17 mouse cellular contexts compared by ENCODE assay signal in genomic region chr8:95354606-95355005, GRCm38 (mm10). TPM values are rescaled to one million over a fixed set of nuclear protein-coding genes. Genes with fewer than 3 reads are reported as not detected.
DNase-seq lines count a peak whose midpoint lies in the region; ATAC-seq lines count a peak whose summit lies in the region.
"Had no signal": no experiment of that assay in that cellular context is flagged by ENCODE, and none has a peak within 500 bp of the region (broad histone marks: within the 10 kb centered on the region; RNA-seq: fewer than 3 reads in every experiment).

No protein-coding gene starts in this region.

- DNase-seq in heart, adult 18-20 months, result no peak
- DNase-seq in midbrain, embryonic 14.5 days, result no peak
- no peak for DNase-seq in midbrain, embryonic 10.5 days (ENCODE audit: low spot score)
- peak; percentile 58 for DNase-seq in lung, postnatal 25 days (ENCODE audit: low spot score)
- no peak for DNase-seq in right cerebral cortex, postnatal 14 days
- DNase-seq: cerebellum, postnatal 36 days; gastrocnemius, postnatal 25 days; kidney, adult 8-10 months; left cerebral cortex, postnatal 4 days; thymus, postnatal 25 days had no signal

- no peaks in the 10 kb centered on the region for H3K27me3 ChIP-seq in heart, embryonic 13.5 days (replicated peaks)
- no peaks in the 10 kb centered on the region for H3K27me3 ChIP-seq in midbrain, embryonic 14.5 days (ENCODE audit: control insufficient read depth, insufficient read depth, low read length)
- peaks cover 42% of the 10 kb centered on the region for H3K27me3 ChIP-seq in midbrain, embryonic 10.5 days (ENCODE audit: low read depth, poor library complexity, severe bottlenecking)

- peaks cover 15% of the 10 kb centered on the region for H3K36me3 ChIP-seq in heart, embryonic 13.5 days
- H3K36me3 ChIP-seq in midbrain, embryonic 14.5 days (ENCODE audit: control insufficient read depth, insufficient read depth, low read length), result no peaks in the 10 kb centered on the region
- peaks cover 5% of the 10 kb centered on the region; the same call in 1 of the 2 replicates for H3K36me3 ChIP-seq in midbrain, embryonic 10.5 days
- H3K36me3 ChIP-seq: embryonic facial prominence, embryonic 13.5 days had no signal

- H3K27ac ChIP-seq in heart, embryonic 13.5 days (replicated peaks), result peak overlapping the region; percentile 98
- no peak overlapping the region for H3K27ac ChIP-seq in midbrain, embryonic 14.5 days (replicated peaks; ENCODE audit: low read depth, low read length)
- H3K27ac ChIP-seq in midbrain, embryonic 10.5 days (replicated peaks), result no peak overlapping the region
- H3K27ac ChIP-seq: embryonic facial prominence, embryonic 13.5 days; liver, embryonic 14.5 days had no signal

- peak overlapping the region; percentile 90 for H3K4me3 ChIP-seq in heart, embryonic 13.5 days
- H3K4me3 ChIP-seq in midbrain, embryonic 14.5 days (replicated peaks; ENCODE audit: low read depth, low read length), result no peak overlapping the region
- H3K4me3 ChIP-seq in midbrain, embryonic 10.5 days, result no peak overlapping the region
- H3K4me3 ChIP-seq: embryonic facial prominence, embryonic 13.5 days had no signal

- H3K4me1 ChIP-seq in heart, embryonic 13.5 days, result peaks cover 79% of the 10 kb centered on the region
- H3K4me1 ChIP-seq in midbrain, embryonic 14.5 days (ENCODE audit: control insufficient read depth, insufficient read depth, low read length), result peaks cover 30% of the 10 kb centered on the region
- H3K4me1 ChIP-seq in midbrain, embryonic 10.5 days, result peaks cover 54% of the 10 kb centered on the region

- ATAC-seq in heart, embryonic 13.5 days (ENCODE audit: extremely low read depth, insufficient number of reproducible peaks, low FRiP score, low TSS enrichment), result no peak
- ATAC-seq in midbrain, embryonic 14.5 days (ENCODE audit: low FRiP score, low TSS enrichment), result no peak
- ATAC-seq in megakaryocyte, adult 5-6 weeks (ENCODE audit: poor library complexity, severe bottlenecking), result no peak
- ATAC-seq: forebrain, embryonic 14.5 days had no signal

- no peaks in the 10 kb centered on the region for H3K9me3 ChIP-seq in heart, embryonic 13.5 days
- no peaks in the 10 kb centered on the region for H3K9me3 ChIP-seq in midbrain, embryonic 14.5 days (ENCODE audit: control insufficient read depth, low read length)
- H3K9me3 ChIP-seq in midbrain, embryonic 10.5 days (replicated peaks), result no peaks in the 10 kb centered on the region
- H3K9me3 ChIP-seq: embryonic facial prominence, embryonic 13.5 days had no signal

- WGBS in heart, embryonic 13.5 days, result 54% methylated on average over 2 of the region's 2 CpGs
- WGBS in midbrain, embryonic 14.5 days, result 97% methylated on average over 2 of the region's 2 CpGs
- 87% methylated on average over 2 of the region's 2 CpGs for WGBS in midbrain, embryonic 10.5 days

- H3K4me2 ChIP-seq in heart, embryonic 13.5 days, result peak overlapping the region; percentile 84
- peak overlapping the region; percentile 90 for H3K4me2 ChIP-seq in midbrain, embryonic 14.5 days (ENCODE audit: low read length)

- H3K9ac ChIP-seq in heart, embryonic 13.5 days, result peak overlapping the region; percentile 96
- no peak overlapping the region for H3K9ac ChIP-seq in midbrain, embryonic 14.5 days (replicated peaks; ENCODE audit: low read length)
- H3K9ac ChIP-seq: liver, embryonic 14.5 days had no signal

RNA-seq across cellular contexts. Expression of gene Mmp15, which starts 2.5 kb away (rescaled TPM):
- 42.5 and 43.4 TPM in 2 replicates for polyA plus RNA-seq in heart, embryonic 13.5 days (2015; fragmentation: Nextera tagmentation; extraction: Ambion mirVana)
- total RNA-seq in heart, adult 18-20 months (2021), result 10 to 100 TPM; 57.4 to 67.4 TPM
- polyA plus RNA-seq in midbrain, embryonic 14.5 days (2014; fragmentation: Nextera tagmentation; extraction: Ambion mirVana), result 17.8 and 19.1 TPM in 2 replicates
- 12.8 and 14.8 TPM in 2 replicates for polyA plus RNA-seq in midbrain, embryonic 10.5 days (2016; fragmentation: Nextera tagmentation; extraction: Ambion mirVana)
- not detected in 2 replicates for total RNA-seq in megakaryocyte, adult 5-6 weeks (2015)
- not detected in 2 replicates for total RNA-seq in megakaryocyte, adult 5-6 weeks (2017)
- total RNA-seq: monocyte, adult 5-6 weeks had no signal

RNA-seq across cellular contexts. Expression of gene Usb1, which starts 22.5 kb away (rescaled TPM):
- polyA plus RNA-seq in heart, embryonic 13.5 days (2015; fragmentation: Nextera tagmentation; extraction: Ambion mirVana), result 25.5 and 29.1 TPM in 2 replicates
- 10 to 100 TPM; 13.4 to 14.7 TPM for total RNA-seq in heart, adult 18-20 months (2021)
- polyA plus RNA-seq in midbrain, embryonic 14.5 days (2014; fragmentation: Nextera tagmentation; extraction: Ambion mirVana), result 32.0 and 37.3 TPM in 2 replicates
- polyA plus RNA-seq in midbrain, embryonic 10.5 days (2016; fragmentation: Nextera tagmentation; extraction: Ambion mirVana), result 47.7 and 50.1 TPM in 2 replicates
- total RNA-seq in megakaryocyte, adult 5-6 weeks (2015), result 28.2 and 32.4 TPM in 2 replicates
- total RNA-seq in megakaryocyte, adult 5-6 weeks (2017), result 29.0 and 29.5 TPM in 2 replicates

RNA-seq across cellular contexts. Expression of gene Zfp319, which starts 22.9 kb away (rescaled TPM):
- 5.6 and 5.9 TPM in 2 replicates for polyA plus RNA-seq in heart, embryonic 13.5 days (2015; fragmentation: Nextera tagmentation; extraction: Ambion mirVana)
- 1 to 10 TPM; 7.7 to 8.6 TPM for total RNA-seq in heart, adult 18-20 months (2021)
- polyA plus RNA-seq in midbrain, embryonic 14.5 days (2014; fragmentation: Nextera tagmentation; extraction: Ambion mirVana), result 15.9 and 17.9 TPM in 2 replicates
- 11.1 and 14.1 TPM in 2 replicates for polyA plus RNA-seq in midbrain, embryonic 10.5 days (2016; fragmentation: Nextera tagmentation; extraction: Ambion mirVana)
- total RNA-seq in megakaryocyte, adult 5-6 weeks (2015), result 5.6 and 6.7 TPM in 2 replicates
- 3.7 and 4.2 TPM in 2 replicates for total RNA-seq in megakaryocyte, adult 5-6 weeks (2017)

RNA-seq across cellular contexts. Expression of gene Tepp, which starts 44.2 kb away (rescaled TPM):
- 0.40 TPM in 1 of 2 replicates, not detected in the other for polyA plus RNA-seq in heart, embryonic 13.5 days (2015; fragmentation: Nextera tagmentation; extraction: Ambion mirVana)
- total RNA-seq in heart, adult 18-20 months (2021), result not detected
- polyA plus RNA-seq in midbrain, embryonic 14.5 days (2014; fragmentation: Nextera tagmentation; extraction: Ambion mirVana), result 0.83 and 2.7 TPM in 2 replicates
- 0.37 TPM in 1 of 2 replicates, not detected in the other for polyA plus RNA-seq in midbrain, embryonic 10.5 days (2016; fragmentation: Nextera tagmentation; extraction: Ambion mirVana)
- 0.36 TPM in 1 of 2 replicates, not detected in the other for total RNA-seq in megakaryocyte, adult 5-6 weeks (2015)
- total RNA-seq in megakaryocyte, adult 5-6 weeks (2017), result not detected in 2 replicates
- total RNA-seq: gastrocnemius, postnatal 25 days; layer of hippocampus, adult 8-10 months had no signal
- polyA plus RNA-seq: liver, embryonic 14.5 days had no signal

RNA-seq across cellular contexts. Expression of gene Cngb1, which starts 48.2 kb away (rescaled TPM):
- 0.47 and 0.55 TPM in 2 replicates for polyA plus RNA-seq in heart, embryonic 13.5 days (2015; fragmentation: Nextera tagmentation; extraction: Ambion mirVana)
- total RNA-seq in heart, adult 18-20 months (2021), result 1 to 10 TPM in 1 of 2 experiments, under 1 TPM in 1; 0.39 to 1.1 TPM
- polyA plus RNA-seq in midbrain, embryonic 14.5 days (2014; fragmentation: Nextera tagmentation; extraction: Ambion mirVana), result 0.47 and 0.59 TPM in 2 replicates
- polyA plus RNA-seq in midbrain, embryonic 10.5 days (2016; fragmentation: Nextera tagmentation; extraction: Ambion mirVana), result 0.17 TPM in 1 of 2 replicates, not detected in the other
- 0.96 TPM in 1 of 2 replicates, not detected in the other for total RNA-seq in megakaryocyte, adult 5-6 weeks (2015)
- total RNA-seq in megakaryocyte, adult 5-6 weeks (2017), result 0.20 TPM in 1 of 2 replicates, not detected in the other
- total RNA-seq: monocyte, adult 5-6 weeks had no signal
